Mouse (Mus musculus) forebrain, embryonic 10.5 days (tissue): ENCODE results near the gene Gm11077. TPM values are rescaled to one million over a fixed set of nuclear protein-coding genes. Genes with fewer than 3 reads are reported as not detected.

ENCODE experiments used
- DNase-seq: peaks from one replicate; pipeline ENCODE4 v3.0.0-alpha.2; 2017; ENCODE audit warnings: low spot score; ENCODE audit errors: extremely low spot score
- H3K27ac ChIP-seq: fragments of 300-500 bp; sonication (generic); 2 replicates; pipeline ENCODE4 v1.5.1; 2016; ENCODE audit warnings: mild to moderate bottlenecking
- H3K27me3 ChIP-seq: fragments of 300-500 bp; sonication (generic); 2 replicates; pipeline ENCODE4 v1.6.1; 2016; ENCODE audit warnings: mild to moderate bottlenecking; ENCODE audit not compliant: poor library complexity, severe bottlenecking
- H3K36me3 ChIP-seq: fragments of 300-500 bp; sonication (generic); replicated peaks from 2 replicates; pipeline ENCODE4 v1.6.1; 2016; ENCODE audit warnings: mild to moderate bottlenecking, moderate library complexity
- H3K4me1 ChIP-seq: fragments of 300-500 bp; sonication (generic); 2 replicates; pipeline ENCODE4 v1.6.1; 2016
- H3K4me3 ChIP-seq: fragments of 300-500 bp; sonication (generic); 2 replicates; pipeline ENCODE4 v1.5.1; 2016; ENCODE audit warnings: mild to moderate bottlenecking, moderate library complexity
- H3K9me3 ChIP-seq: fragments of 300-500 bp; sonication (generic); 2 replicates; pipeline ENCODE4 v1.6.1; 2016; ENCODE audit warnings: mild to moderate bottlenecking, moderate library complexity
- WGBS: fragments of 180-500 bp; shearing (Covaris S2); methylation state at CpG from one replicate; pipeline ENCODE4 v1.1.7; 2016; 5-methylcytosine and 5-hydroxymethylcytosine counted together
- polyA plus RNA-seq: library from polyadenylated mRNA; unstranded; fragments of >200 nt; fragmentation: Nextera tagmentation; extraction: Ambion mirVana; gene quantifications from 2 replicates; pipeline ENCODE4 v1.2.1, GENCODE M21; 2016

Gene Gm11077
- polyA plus RNA-seq, 1 experiment from 2014 or later = not detected

DNA sequence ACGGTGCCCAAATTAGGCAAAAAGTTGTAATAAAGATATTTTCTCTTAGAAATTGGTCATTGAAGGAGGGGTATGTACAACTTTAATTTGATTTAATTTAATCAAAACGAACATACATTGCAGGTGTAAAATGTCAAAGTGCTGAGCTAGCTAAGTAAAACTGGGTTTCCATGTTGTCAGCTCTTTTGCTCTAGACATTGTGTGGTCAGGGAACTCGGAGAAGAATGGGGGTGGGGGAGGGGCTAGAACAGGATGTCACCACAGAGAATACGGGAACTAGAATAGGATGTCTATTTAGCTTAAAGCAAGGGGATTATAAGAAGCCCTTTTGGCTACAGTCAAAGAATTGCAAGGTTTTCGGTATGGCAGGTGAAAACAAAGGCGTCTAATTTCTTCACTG is 38.2 kb downstream of the Gm11077 start:
- 72% methylated on average over 6 of the region's 6 CpGs for WGBS

GRCm38 (mm10) chr6:140768180-140768579 is 39.1 kb downstream of the Gm11077 start:
- H3K4me1 ChIP-seq = peaks cover 18% of the 10 kb centered on the region
- H3K36me3 ChIP-seq = no peaks in the 10 kb centered on the region
- no peak overlapping the region for H3K27ac ChIP-seq
- no peak for DNase-seq
- H3K27me3 ChIP-seq = no peaks in the 10 kb centered on the region
- no peak overlapping the region for H3K4me3 ChIP-seq
- no peaks in the 10 kb centered on the region for H3K9me3 ChIP-seq
- WGBS = 89% methylated on average over 8 of the region's 8 CpGs

More for the DNA sequence above, 38.2 kb downstream of the Gm11077 start:
- Histone ChIP-seq H3K36me3 (no peaks in the 10 kb centered on the region), H3K4me3 (no peak overlapping the region), H3K9me3 (no peaks in the 10 kb centered on the region), H3K27me3 (no peaks in the 10 kb centered on the region), H3K4me1 (peaks cover 18% of the 10 kb centered on the region), H3K27ac (no peak overlapping the region)
- DNase-seq = no peak

- Histone ChIP-seq H3K27me3 (no peaks in the 10 kb centered on the region), H3K36me3 (no peaks in the 10 kb centered on the region), H3K4me1 (peaks cover 18% of the 10 kb centered on the region), H3K27ac (peak overlapping the region; percentile 60), H3K9me3 (no peaks in the 10 kb centered on the region), H3K4me3 (no peak overlapping the region)
- WGBS = 72% methylated on average over 21 of the region's 21 CpGs
- DNase-seq = no peak
These were observed 40.0 kb downstream of the Gm11077 start for GRCm38 (mm10) chr6:140768859-140769640.

DNA sequence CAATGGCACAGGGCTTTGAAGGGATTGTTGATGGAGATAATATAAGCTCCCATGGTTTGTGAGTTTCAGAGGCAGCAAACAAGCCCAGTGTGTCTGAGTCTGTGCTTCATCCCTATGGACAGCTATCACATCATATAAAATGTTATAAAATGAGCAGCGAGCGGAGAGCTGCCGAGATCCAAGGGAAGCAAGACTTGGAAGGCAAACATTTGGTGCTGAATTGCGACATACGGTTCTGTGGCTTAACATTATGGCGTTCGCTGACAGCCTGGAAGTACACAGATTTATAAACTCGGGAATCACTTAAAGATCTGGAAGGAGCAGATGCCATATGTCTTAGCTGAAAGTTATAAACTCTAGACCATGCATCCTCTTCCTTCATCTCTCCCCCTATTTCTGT is 47.2 kb downstream of the Gm11077 start:
- no peak for DNase-seq
- H3K9me3 ChIP-seq = no peaks in the 10 kb centered on the region
- no peak overlapping the region for H3K4me3 ChIP-seq
- H3K4me1 ChIP-seq = no peaks in the 10 kb centered on the region
- 91% methylated on average over 8 of the region's 8 CpGs for WGBS
- H3K27me3 ChIP-seq = no peaks in the 10 kb centered on the region
- no peaks in the 10 kb centered on the region for H3K36me3 ChIP-seq
- no peak overlapping the region for H3K27ac ChIP-seq

DNA sequence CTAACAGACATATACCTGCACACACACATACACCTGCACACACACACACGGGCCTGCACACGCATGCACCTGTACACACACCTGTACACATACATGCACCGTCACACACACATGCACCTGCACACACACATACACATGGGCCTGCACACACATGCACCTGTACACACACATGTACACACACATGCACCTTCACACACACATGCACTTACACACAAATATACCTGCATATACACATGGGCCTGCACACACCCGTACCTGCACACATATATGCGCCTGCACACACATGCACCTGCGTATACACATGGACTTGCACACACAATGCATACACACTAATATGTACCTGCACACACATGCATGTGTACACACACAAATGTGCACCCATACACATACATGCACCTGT is 53.4 kb downstream of the Gm11077 start:
- Histone ChIP-seq H3K27ac (no peak overlapping the region), H3K9me3 (no peaks in the 10 kb centered on the region), H3K36me3 (no peaks in the 10 kb centered on the region), H3K4me3 (no peak overlapping the region), H3K27me3 (no peaks in the 10 kb centered on the region), H3K4me1 (no peaks in the 10 kb centered on the region)
- no peak for DNase-seq
- 94% methylated on average over 6 of the region's 6 CpGs for WGBS

DNA sequence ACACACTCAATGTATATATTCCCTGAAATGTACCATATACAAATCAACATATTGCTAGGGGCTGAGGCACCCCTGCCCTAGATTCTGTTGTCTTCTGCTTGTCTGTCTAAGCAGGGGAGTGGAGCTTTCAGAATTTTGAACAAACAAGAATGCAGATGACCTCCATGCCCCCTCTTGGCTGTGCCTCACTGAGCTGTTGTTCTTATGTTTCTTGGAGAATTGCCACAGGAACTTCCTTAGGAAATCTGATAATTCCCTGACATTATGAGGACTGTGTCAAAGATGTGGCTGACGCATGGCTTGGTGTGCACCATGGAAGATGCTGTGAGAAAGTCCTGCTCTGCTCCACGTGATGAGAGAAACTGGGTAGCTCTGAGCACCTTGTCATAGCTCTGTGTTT is 57.0 kb downstream of the Gm11077 start:
- H3K4me1 ChIP-seq = no peaks in the 10 kb centered on the region
- no peak overlapping the region for H3K4me3 ChIP-seq
- no peak overlapping the region for H3K27ac ChIP-seq
- no peaks in the 10 kb centered on the region for H3K9me3 ChIP-seq
- WGBS = 78% methylated on average over 2 of the region's 2 CpGs
- no peaks in the 10 kb centered on the region for H3K27me3 ChIP-seq
- no peak for DNase-seq
- H3K36me3 ChIP-seq = no peaks in the 10 kb centered on the region

GRCm38 (mm10) chr6:140789850-140790249 is 60.8 kb downstream of the Gm11077 start:
- Histone ChIP-seq H3K27me3 (no peaks in the 10 kb centered on the region), H3K4me1 (no peaks in the 10 kb centered on the region), H3K27ac (no peak overlapping the region), H3K9me3 (no peaks in the 10 kb centered on the region), H3K36me3 (no peaks in the 10 kb centered on the region), H3K4me3 (no peak overlapping the region)
- no peak for DNase-seq
- WGBS = 56% methylated on average over 3 of the region's 3 CpGs

GRCm38 (mm10) chr6:140793676-140794262 is 64.7 kb downstream of the Gm11077 start:
- no peaks in the 10 kb centered on the region for H3K36me3 ChIP-seq
- no peak overlapping the region for H3K4me3 ChIP-seq
- DNase-seq = no peak
- no peak overlapping the region for H3K27ac ChIP-seq
- no peaks in the 10 kb centered on the region for H3K4me1 ChIP-seq
- WGBS = 92% methylated on average over 6 of the region's 6 CpGs
- no peaks in the 10 kb centered on the region for H3K9me3 ChIP-seq
- no peaks in the 10 kb centered on the region for H3K27me3 ChIP-seq

GRCm38 (mm10) chr6:140798841-140799240 is 69.8 kb downstream of the Gm11077 start:
- 73% methylated on average over 3 of the region's 3 CpGs for WGBS

DNA sequence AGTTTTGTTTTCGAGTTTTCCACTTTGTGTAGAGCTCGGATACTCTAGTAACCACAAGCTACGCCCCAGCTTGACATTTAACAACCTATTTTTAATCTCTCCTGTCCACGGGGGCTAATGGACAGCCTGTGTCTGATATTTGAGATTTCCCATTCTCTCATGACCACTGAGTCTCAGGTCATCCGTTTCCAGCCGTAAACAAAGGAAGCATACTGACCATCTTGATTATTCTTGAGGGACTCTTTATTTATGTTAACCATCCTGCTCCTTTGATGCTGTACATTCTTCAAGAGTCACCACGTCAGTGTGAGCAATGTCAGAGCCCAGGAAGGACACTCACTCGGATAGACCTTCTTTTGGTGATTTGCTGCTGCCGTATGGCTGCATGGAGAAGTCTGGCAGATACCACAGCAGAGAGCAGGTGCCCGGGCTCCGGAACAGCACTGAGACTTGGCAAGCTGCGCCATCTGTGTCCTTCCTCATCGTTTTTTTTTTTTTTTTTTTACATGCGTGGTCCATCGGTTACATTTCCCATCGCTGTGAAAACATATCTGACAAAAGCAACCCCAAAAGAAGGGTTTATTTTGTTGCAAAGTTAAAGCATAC is 70.5 kb downstream of the Gm11077 start:
- Histone ChIP-seq H3K27me3 (no peaks in the 10 kb centered on the region), H3K4me1 (no peaks in the 10 kb centered on the region), H3K27ac (no peak overlapping the region), H3K36me3 (no peaks in the 10 kb centered on the region), H3K4me3 (no peak overlapping the region), H3K9me3 (no peaks in the 10 kb centered on the region)
- no peak for DNase-seq
- WGBS = 94% methylated on average over 16 of the region's 16 CpGs

More at GRCm38 (mm10) chr6:140798841-140799240, 69.8 kb downstream of the Gm11077 start:
- H3K27ac ChIP-seq = no peak overlapping the region
- no peaks in the 10 kb centered on the region for H3K4me1 ChIP-seq
- no peaks in the 10 kb centered on the region for H3K36me3 ChIP-seq
- H3K4me3 ChIP-seq = no peak overlapping the region
- H3K27me3 ChIP-seq = no peaks in the 10 kb centered on the region
- no peaks in the 10 kb centered on the region for H3K9me3 ChIP-seq
- no peak for DNase-seq

DNA sequence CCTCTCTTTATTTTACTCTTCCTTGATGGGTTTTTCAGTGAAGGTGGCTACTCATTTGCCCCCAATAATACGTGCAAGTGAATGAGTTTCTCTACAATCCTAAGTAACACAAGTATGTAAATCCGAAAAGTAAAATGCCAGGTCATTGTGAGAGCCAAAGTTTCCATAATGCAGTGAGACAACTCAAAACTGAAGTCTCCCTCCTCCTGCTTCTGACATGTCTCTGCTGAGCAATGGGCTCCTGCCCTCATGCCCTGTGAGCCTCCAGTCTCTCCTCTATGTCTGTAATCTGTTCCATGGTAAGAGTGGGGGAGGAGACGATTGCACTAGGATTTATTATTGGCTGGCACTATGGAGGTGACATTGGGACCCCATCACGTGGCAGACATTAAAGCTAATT is 71.5 kb downstream of the Gm11077 start:
- H3K4me1 ChIP-seq = no peaks in the 10 kb centered on the region
- 83% methylated on average over 4 of the region's 4 CpGs for WGBS
- no peaks in the 10 kb centered on the region for H3K9me3 ChIP-seq
- H3K4me3 ChIP-seq = no peak overlapping the region
- no peak overlapping the region for H3K27ac ChIP-seq
- H3K27me3 ChIP-seq = no peaks in the 10 kb centered on the region
- no peaks in the 10 kb centered on the region for H3K36me3 ChIP-seq
- no peak for DNase-seq
